Mouse (Mus musculus) spleen, postnatal 10 days (tissue): ENCODE results near the gene Krtcap2.
A peak's percentile ranks its signal among the peaks of the same experiment; 100 is the strongest.
"Not testable (repeated sequence)": the region's sequence is repeated elsewhere in the genome, so short reads cannot be mapped to it uniquely, and the experiment has no call there.

Experiments used
- DNase-seq, 2 experiments: peaks; one replicate each; pipeline ENCODE4 v3.0.0; 2021 to 2022; ENCODE audit warnings: low spot score in 2 of 2

Gene Krtcap2

GRCm38 (mm10) chr3:89245688-89246171, at the start of gene Krtcap2:
Gene Krtcap2 (plus strand): TSS chr3:89245966.
- no peak for DNase-seq

GRCm38 (mm10) chr3:89195979-89196877, 49.5 kb upstream of the Krtcap2 start:
- DNase-seq, result peak; percentile 62 to 92

GRCm38 (mm10) chr3:89199839-89200238, 45.9 kb upstream of the Krtcap2 start:
- DNase-seq, result no peak

GRCm38 (mm10) chr3:89202253-89203141, 43.3 kb upstream of the Krtcap2 start, which contains the start of gene Gba:
Gene Gba (plus strand): TSS chr3:89202928.
- DNase-seq, result peak; percentile 74 to 87

- no peak for DNase-seq
Observed at GRCm38 (mm10) chr3:89203142-89203514, 42.6 kb upstream of the Krtcap2 start.

- DNase-seq, result no peak
Observed at GRCm38 (mm10) chr3:89206079-89206478, 39.7 kb upstream of the Krtcap2 start.

GRCm38 (mm10) chr3:89206695-89207094, 39.1 kb upstream of the Krtcap2 start:
- DNase-seq, result no peak

GRCm38 (mm10) chr3:89208075-89208657, 37.6 kb upstream of the Krtcap2 start:
- DNase-seq, result no peak

GRCm38 (mm10) chr3:89208736-89209135, 37.0 kb upstream of the Krtcap2 start:
- DNase-seq, result no peak

GRCm38 (mm10) chr3:89209731-89210130, 36.0 kb upstream of the Krtcap2 start:
- no peak for DNase-seq

GRCm38 (mm10) chr3:89210162-89210561, 35.6 kb upstream of the Krtcap2 start:
- DNase-seq, result no peak

GRCm38 (mm10) chr3:89210731-89211130, 35.0 kb upstream of the Krtcap2 start:
- DNase-seq, result no peak

GRCm38 (mm10) chr3:89213803-89214530, 31.8 kb upstream of the Krtcap2 start:
- peak; percentile 78 to 90 for DNase-seq

GRCm38 (mm10) chr3:89214681-89215411, 30.9 kb upstream of the Krtcap2 start, which contains the start of gene Thbs3:
Gene Thbs3 (plus strand): TSS chr3:89215180.
- no peak for DNase-seq

GRCm38 (mm10) chr3:89215853-89216252, 29.9 kb upstream of the Krtcap2 start:
- peak; percentile 75 to 90 for DNase-seq

GRCm38 (mm10) chr3:89216407-89216806, 29.4 kb upstream of the Krtcap2 start:
- DNase-seq, result not testable (repeated sequence)

- DNase-seq, result no peak
Observed at GRCm38 (mm10) chr3:89218271-89218670, 27.5 kb upstream of the Krtcap2 start.

- no peak for DNase-seq
Observed at GRCm38 (mm10) chr3:89219546-89219945, 26.2 kb upstream of the Krtcap2 start.

GRCm38 (mm10) chr3:89221167-89221566, 24.6 kb upstream of the Krtcap2 start:
- no peak for DNase-seq

GRCm38 (mm10) chr3:89224796-89225195, 21.0 kb upstream of the Krtcap2 start:
- no peak for DNase-seq
